Comparison of ENCODE assay signal across 10 mouse cellular contexts in the genomic region with DNA sequence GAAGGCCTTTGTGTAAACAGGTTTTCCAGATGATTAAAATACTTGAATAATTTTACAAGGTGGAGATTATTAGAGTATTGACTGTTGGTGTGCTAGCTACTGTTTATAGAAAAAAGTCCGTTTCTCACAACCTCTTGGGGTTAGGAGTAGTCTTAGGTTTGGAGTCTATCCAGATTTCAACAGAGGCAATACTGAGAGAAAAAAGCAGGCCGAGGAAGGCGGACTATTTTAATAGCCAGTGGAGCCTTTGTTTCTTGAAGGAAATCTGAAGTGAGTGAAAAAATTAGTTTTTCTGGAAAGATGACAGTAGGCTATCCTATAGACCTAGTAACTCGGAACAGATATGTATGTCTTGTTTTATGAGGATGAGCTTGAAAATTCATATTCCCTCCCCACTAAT. TPM values are rescaled to one million over a fixed set of nuclear protein-coding genes. Genes with fewer than 3 reads are reported as not detected.
DNase-seq lines count a peak whose midpoint lies in the region; ATAC-seq and TF ChIP-seq lines count a peak whose summit lies in the region.
"Had no signal": no experiment of that assay in that cellular context is flagged by ENCODE, and none has a peak within 500 bp of the region (broad histone marks: within the 10 kb centered on the region; RNA-seq: fewer than 3 reads in every experiment).

No protein-coding gene starts in this region.

- H3K4me1 ChIP-seq in intestine, embryonic 14.5 days (replicated peaks; ENCODE audit: control insufficient read depth, insufficient read depth, low read length) = peaks cover 9% of the 10 kb centered on the region
- no peaks in the 10 kb centered on the region for H3K4me1 ChIP-seq in intestine, postnatal 0 days (replicated peaks; ENCODE audit: control insufficient read depth, insufficient read depth, low read length)
- peaks cover 17% of the 10 kb centered on the region for H3K4me1 ChIP-seq in midbrain, embryonic 13.5 days (replicated peaks)
- peaks cover 5% of the 10 kb centered on the region; the same call in 1 of the 2 replicates for H3K4me1 ChIP-seq in midbrain, embryonic 14.5 days (ENCODE audit: control insufficient read depth, insufficient read depth, low read length)
- H3K4me1 ChIP-seq in embryonic facial prominence, embryonic 10.5 days = peaks cover 14% of the 10 kb centered on the region
- peaks cover 12% of the 10 kb centered on the region for H3K4me1 ChIP-seq in stomach, embryonic 16.5 days (ENCODE audit: control insufficient read depth, insufficient read depth, low read length)

- no peaks in the 10 kb centered on the region for H3K27me3 ChIP-seq in intestine, embryonic 14.5 days (replicated peaks; ENCODE audit: control insufficient read depth, insufficient read depth, low read length)
- H3K27me3 ChIP-seq in intestine, postnatal 0 days (replicated peaks; ENCODE audit: control insufficient read depth, insufficient read depth, low read length) = no peaks in the 10 kb centered on the region
- H3K27me3 ChIP-seq in midbrain, embryonic 13.5 days = no peaks in the 10 kb centered on the region
- no peaks in the 10 kb centered on the region for H3K27me3 ChIP-seq in midbrain, embryonic 14.5 days (ENCODE audit: control insufficient read depth, insufficient read depth, low read length)
- no peaks in the 10 kb centered on the region for H3K27me3 ChIP-seq in embryonic facial prominence, embryonic 10.5 days (replicated peaks; ENCODE audit: low read depth, poor library complexity, severe bottlenecking)
- H3K27me3 ChIP-seq in stomach, embryonic 16.5 days (ENCODE audit: control insufficient read depth, insufficient read depth, low read length) = no peaks in the 10 kb centered on the region

- peaks cover 21% of the 10 kb centered on the region for H3K36me3 ChIP-seq in intestine, embryonic 14.5 days (ENCODE audit: control insufficient read depth, insufficient read depth, low read length)
- peaks cover 8% of the 10 kb centered on the region; the same call in 1 of the 2 replicates for H3K36me3 ChIP-seq in intestine, postnatal 0 days (ENCODE audit: control insufficient read depth, insufficient read depth)
- H3K36me3 ChIP-seq in midbrain, embryonic 13.5 days = peaks cover 35% of the 10 kb centered on the region
- peaks cover 30% of the 10 kb centered on the region for H3K36me3 ChIP-seq in midbrain, embryonic 14.5 days (ENCODE audit: control insufficient read depth, insufficient read depth, low read length)
- peaks cover 40% of the 10 kb centered on the region for H3K36me3 ChIP-seq in embryonic facial prominence, embryonic 10.5 days (replicated peaks)
- 0 out of 2 replicates have a peak, but pooled peaks cover 10% of the 10 kb centered on the region for H3K36me3 ChIP-seq in stomach, embryonic 16.5 days (ENCODE audit: control insufficient read depth, insufficient read depth, low read length)

- no peak for TF ChIP-seq CTCF in intestine, postnatal 0 days (IDR thresholded peaks at IDR 0.05; ENCODE audit: low read depth)

- no peaks in the 10 kb centered on the region for H3K9me3 ChIP-seq in intestine, embryonic 14.5 days (ENCODE audit: control insufficient read depth, low read length)
- no peaks in the 10 kb centered on the region for H3K9me3 ChIP-seq in intestine, postnatal 0 days (ENCODE audit: control insufficient read depth)
- no peaks in the 10 kb centered on the region for H3K9me3 ChIP-seq in midbrain, embryonic 13.5 days
- no peaks in the 10 kb centered on the region for H3K9me3 ChIP-seq in midbrain, embryonic 14.5 days (ENCODE audit: control insufficient read depth, low read length)
- H3K9me3 ChIP-seq in embryonic facial prominence, embryonic 10.5 days = no peaks in the 10 kb centered on the region
- H3K9me3 ChIP-seq in stomach, embryonic 16.5 days (replicated peaks; ENCODE audit: control insufficient read depth, low read length) = no peaks in the 10 kb centered on the region

- DNase-seq in intestine, embryonic 14.5 days (ENCODE audit: low spot score) = no peak
- no peak for DNase-seq in midbrain, embryonic 14.5 days
- no peak for DNase-seq in embryonic facial prominence, embryonic 10.5 days (ENCODE audit: low spot score)
- DNase-seq in right cerebral cortex, postnatal 4 days = no peak
- DNase-seq: adrenal gland, adult 8-10 months; thymus, postnatal 14 days had no signal

- WGBS in intestine, embryonic 14.5 days = 94% methylated on average over 4 of the region's 4 CpGs
- 92% methylated on average over 4 of the region's 4 CpGs for WGBS in intestine, postnatal 0 days
- WGBS in midbrain, embryonic 13.5 days = 94% methylated on average over 4 of the region's 4 CpGs
- 98% methylated on average over 4 of the region's 4 CpGs for WGBS in midbrain, embryonic 14.5 days
- 90% methylated on average over 4 of the region's 4 CpGs for WGBS in embryonic facial prominence, embryonic 10.5 days
- 88% methylated on average over 4 of the region's 4 CpGs for WGBS in stomach, embryonic 16.5 days

- no peak for ATAC-seq in intestine, embryonic 14.5 days (replicated peaks; ENCODE audit: low FRiP score, low TSS enrichment, low read depth)
- ATAC-seq in intestine, postnatal 0 days = no peak
- no peak for ATAC-seq in midbrain, embryonic 13.5 days
- no peak for ATAC-seq in midbrain, embryonic 14.5 days (ENCODE audit: low FRiP score, low TSS enrichment)
- ATAC-seq in stomach, embryonic 16.5 days (ENCODE audit: insufficient read depth, low FRiP score) = no peak

- no peak overlapping the region for H3K4me3 ChIP-seq in intestine, embryonic 14.5 days (ENCODE audit: low read depth, low read length)
- no peak overlapping the region for H3K4me3 ChIP-seq in intestine, postnatal 0 days (ENCODE audit: low read depth, low read length)
- H3K4me3 ChIP-seq in midbrain, embryonic 13.5 days (replicated peaks) = no peak overlapping the region
- no peak overlapping the region for H3K4me3 ChIP-seq in midbrain, embryonic 14.5 days (replicated peaks; ENCODE audit: low read depth, low read length)
- peak overlapping the region; percentile 88 for H3K4me3 ChIP-seq in embryonic facial prominence, embryonic 10.5 days
- H3K4me3 ChIP-seq in stomach, embryonic 16.5 days (replicated peaks; ENCODE audit: low read length) = no peak overlapping the region

- H3K27ac ChIP-seq in intestine, embryonic 14.5 days (ENCODE audit: low read depth) = 0 out of 2 replicates have a peak overlapping the region, but pooled peaks have one; percentile 82
- H3K27ac ChIP-seq in intestine, postnatal 0 days (ENCODE audit: low read depth, low read length) = no peak overlapping the region
- no peak overlapping the region for H3K27ac ChIP-seq in midbrain, embryonic 13.5 days
- H3K27ac ChIP-seq in midbrain, embryonic 14.5 days (replicated peaks; ENCODE audit: low read depth, low read length) = no peak overlapping the region
- H3K27ac ChIP-seq in embryonic facial prominence, embryonic 10.5 days (replicated peaks) = no peak overlapping the region
- no peak overlapping the region for H3K27ac ChIP-seq in stomach, embryonic 16.5 days (ENCODE audit: low read length)

- H3K9ac ChIP-seq in intestine, embryonic 14.5 days (ENCODE audit: low read length) = no peak overlapping the region
- no peak overlapping the region for H3K9ac ChIP-seq in intestine, postnatal 0 days (ENCODE audit: low read depth, low read length)
- no peak overlapping the region for H3K9ac ChIP-seq in midbrain, embryonic 13.5 days (replicated peaks)
- H3K9ac ChIP-seq in midbrain, embryonic 14.5 days (replicated peaks; ENCODE audit: low read length) = no peak overlapping the region
- no peak overlapping the region for H3K9ac ChIP-seq in stomach, embryonic 16.5 days (ENCODE audit: low read length)

- H3K4me2 ChIP-seq in intestine, embryonic 14.5 days (ENCODE audit: low read length) = peak overlapping the region; percentile 83
- no peak overlapping the region for H3K4me2 ChIP-seq in intestine, postnatal 0 days (replicated peaks; ENCODE audit: low read depth)
- H3K4me2 ChIP-seq in midbrain, embryonic 13.5 days (replicated peaks) = peak overlapping the region; percentile 69; the same call in 1 of the 2 replicates
- no peak overlapping the region for H3K4me2 ChIP-seq in midbrain, embryonic 14.5 days (ENCODE audit: low read length)
- peak overlapping the region; percentile 70; the same call in 1 of the 2 replicates for H3K4me2 ChIP-seq in stomach, embryonic 16.5 days (ENCODE audit: low read depth, low read length)

RNA-seq across cellular contexts. Expression of a gene that starts 0.9 kb away (rescaled TPM):
- polyA plus RNA-seq in intestine, embryonic 14.5 days (2014; fragmentation: Nextera tagmentation; extraction: Ambion mirVana) = 394 and 416 TPM in 2 replicates
- 483 and 498 TPM in 2 replicates for polyA plus RNA-seq in intestine, postnatal 0 days (2015; fragmentation: Nextera tagmentation; extraction: Ambion mirVana)
- 350 and 365 TPM in 2 replicates for polyA plus RNA-seq in midbrain, embryonic 13.5 days (2015; fragmentation: Nextera tagmentation; extraction: Ambion mirVana)
- polyA plus RNA-seq in midbrain, embryonic 14.5 days (2014; fragmentation: Nextera tagmentation; extraction: Ambion mirVana) = 404 and 530 TPM in 2 replicates
- polyA plus RNA-seq in embryonic facial prominence, embryonic 10.5 days (2016; fragmentation: Nextera tagmentation; extraction: Ambion mirVana) = 274 and 279 TPM in 2 replicates
- polyA plus RNA-seq in stomach, embryonic 16.5 days (2015; fragmentation: Nextera tagmentation; extraction: Ambion mirVana) = 307 and 337 TPM in 2 replicates

RNA-seq across cellular contexts. Expression of a gene that starts 5.9 kb away (rescaled TPM):
- 0.97 TPM in 1 of 2 replicates, not detected in the other for polyA plus RNA-seq in intestine, embryonic 14.5 days (2014; fragmentation: Nextera tagmentation; extraction: Ambion mirVana)
- polyA plus RNA-seq in intestine, postnatal 0 days (2015; fragmentation: Nextera tagmentation; extraction: Ambion mirVana) = 0.60 and 2.0 TPM in 2 replicates
- polyA plus RNA-seq in midbrain, embryonic 13.5 days (2015; fragmentation: Nextera tagmentation; extraction: Ambion mirVana) = 0.85 and 1.6 TPM in 2 replicates
- 0.58 TPM in 1 of 2 replicates, not detected in the other for polyA plus RNA-seq in midbrain, embryonic 14.5 days (2014; fragmentation: Nextera tagmentation; extraction: Ambion mirVana)
- polyA plus RNA-seq in embryonic facial prominence, embryonic 10.5 days (2016; fragmentation: Nextera tagmentation; extraction: Ambion mirVana) = 0.53 TPM in 1 of 2 replicates, not detected in the other
- polyA plus RNA-seq in stomach, embryonic 16.5 days (2015; fragmentation: Nextera tagmentation; extraction: Ambion mirVana) = 0.43 and 2.1 TPM in 2 replicates
- polyA plus RNA-seq: liver, adult 2 months had no signal

RNA-seq across cellular contexts. Expression of a gene that starts 17.8 kb away (rescaled TPM):
- polyA plus RNA-seq in intestine, embryonic 14.5 days (2014; fragmentation: Nextera tagmentation; extraction: Ambion mirVana) = 25.0 and 31.6 TPM in 2 replicates
- polyA plus RNA-seq in intestine, postnatal 0 days (2015; fragmentation: Nextera tagmentation; extraction: Ambion mirVana) = 18.0 and 19.4 TPM in 2 replicates
- 41.8 and 45.7 TPM in 2 replicates for polyA plus RNA-seq in midbrain, embryonic 13.5 days (2015; fragmentation: Nextera tagmentation; extraction: Ambion mirVana)
- 34.5 and 48.7 TPM in 2 replicates for polyA plus RNA-seq in midbrain, embryonic 14.5 days (2014; fragmentation: Nextera tagmentation; extraction: Ambion mirVana)
- polyA plus RNA-seq in embryonic facial prominence, embryonic 10.5 days (2016; fragmentation: Nextera tagmentation; extraction: Ambion mirVana) = 21.3 and 26.1 TPM in 2 replicates
- 33.5 and 34.8 TPM in 2 replicates for polyA plus RNA-seq in stomach, embryonic 16.5 days (2015; fragmentation: Nextera tagmentation; extraction: Ambion mirVana)

RNA-seq across cellular contexts. Expression of a gene that starts 33.8 kb away (rescaled TPM):
- 18.9 and 21.0 TPM in 2 replicates for polyA plus RNA-seq in intestine, embryonic 14.5 days (2014; fragmentation: Nextera tagmentation; extraction: Ambion mirVana)
- polyA plus RNA-seq in intestine, postnatal 0 days (2015; fragmentation: Nextera tagmentation; extraction: Ambion mirVana) = 3.8 and 3.9 TPM in 2 replicates
- 32.3 and 38.5 TPM in 2 replicates for polyA plus RNA-seq in midbrain, embryonic 13.5 days (2015; fragmentation: Nextera tagmentation; extraction: Ambion mirVana)
- polyA plus RNA-seq in midbrain, embryonic 14.5 days (2014; fragmentation: Nextera tagmentation; extraction: Ambion mirVana) = 23.3 and 31.5 TPM in 2 replicates
- 34.3 and 37.8 TPM in 2 replicates for polyA plus RNA-seq in embryonic facial prominence, embryonic 10.5 days (2016; fragmentation: Nextera tagmentation; extraction: Ambion mirVana)
- polyA plus RNA-seq in stomach, embryonic 16.5 days (2015; fragmentation: Nextera tagmentation; extraction: Ambion mirVana) = 10.8 and 10.9 TPM in 2 replicates

Comparison
In these comparisons a context has a peak if more than half of its experiments do, and no peak if none do; other contexts are left out.
1. H3K4me2 ChIP-seq: peak in intestine, embryonic 14.5 days (single experiment), midbrain, embryonic 13.5 days (single experiment) and stomach, embryonic 16.5 days (single experiment); none in intestine, postnatal 0 days (single experiment) and midbrain, embryonic 14.5 days (single experiment).